Mouse (Mus musculus) limb, embryonic 12.5 days (tissue): ENCODE data around the gene Farp1. TPM values are rescaled to one million over a fixed set of nuclear protein-coding genes. Genes with fewer than 3 reads are reported as not detected.

Source experiments
- ATAC-seq: fragments of 200-750 bp; cut with Nextera tagmentation; 2 replicates; pipeline ENCODE4 v1.8.0; 2017; ENCODE audit warnings: low read depth, moderate TSS enrichment; ENCODE audit not compliant: insufficient number of reproducible peaks, insufficient read depth, low FRiP score, low TSS enrichment
- H3K27ac ChIP-seq: fragments of 300-500 bp; sonication (generic); 2 replicates; pipeline ENCODE4 v1.5.1; 2016; ENCODE audit warnings: mild to moderate bottlenecking, moderate library complexity
- H3K27me3 ChIP-seq: fragments of 300-500 bp; sonication (generic); 2 replicates; pipeline ENCODE4 v1.6.1; 2016; ENCODE audit warnings: mild to moderate bottlenecking, moderate library complexity
- H3K36me3 ChIP-seq: fragments of 300-500 bp; sonication (generic); 2 replicates; pipeline ENCODE4 v1.6.1; 2016; ENCODE audit warnings: mild to moderate bottlenecking, moderate library complexity
- H3K4me1 ChIP-seq: fragments of 300-500 bp; sonication (generic); replicated peaks from 2 replicates; pipeline ENCODE4 v1.6.1; 2016
- H3K4me2 ChIP-seq: fragments of 300-500 bp; sonication (generic); 2 replicates; pipeline ENCODE4 v1.6.1; 2016; ENCODE audit warnings: mild to moderate bottlenecking, moderate library complexity
- H3K4me3 ChIP-seq: fragments of 300-500 bp; sonication (generic); replicated peaks from 2 replicates; pipeline ENCODE4 v1.5.1; 2016; ENCODE audit warnings: mild to moderate bottlenecking
- H3K9ac ChIP-seq: fragments of 300-500 bp; sonication (generic); replicated peaks from 2 replicates; pipeline ENCODE4 v1.6.1; 2016; ENCODE audit warnings: mild to moderate bottlenecking, moderate library complexity
- H3K9me3 ChIP-seq: fragments of 300-500 bp; sonication (generic); 2 replicates; pipeline ENCODE4 v1.6.1; 2016; ENCODE audit warnings: mild to moderate bottlenecking, moderate library complexity
- WGBS: fragments of 180-500 bp; shearing (Covaris S2); methylation state at CpG from one replicate; pipeline ENCODE4 v1.1.7; 2016; 5-methylcytosine and 5-hydroxymethylcytosine counted together
- polyA plus RNA-seq: library from polyadenylated mRNA; unstranded; fragments of >200 nt; fragmentation: Nextera tagmentation; extraction: Ambion mirVana; gene quantifications from 2 replicates; pipeline ENCODE4 v1.2.1, GENCODE M21; 2016

Farp1 gene
- polyA plus RNA-seq, 1 experiment from 2014 or later: 58.2 TPM

DNA sequence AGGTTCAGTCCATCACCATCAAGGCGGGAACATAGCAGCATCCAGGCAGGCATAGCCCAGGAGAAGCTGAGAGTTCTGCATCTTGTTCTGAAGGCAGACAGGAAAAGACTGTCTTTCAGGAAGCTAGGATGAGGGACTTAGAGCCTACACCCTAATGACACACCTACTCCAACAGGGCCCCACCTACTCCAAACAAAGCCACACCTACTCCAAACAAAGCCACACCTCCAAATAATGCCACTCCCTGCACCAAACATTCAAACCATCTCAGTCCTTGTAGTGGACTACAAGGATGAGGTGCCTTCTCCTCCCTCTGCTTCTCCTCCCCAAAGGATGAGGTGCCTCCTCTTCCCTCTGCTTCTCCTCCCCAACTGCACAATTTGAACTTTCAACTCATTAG is 23.5 kb downstream of the Farp1 start:
- peaks cover 9% of the 10 kb centered on the region; the same call in 1 of the 2 replicates for H3K36me3 ChIP-seq
- H3K9ac ChIP-seq: no peak overlapping the region
- no peak overlapping the region for H3K4me3 ChIP-seq
- no peak overlapping the region for H3K27ac ChIP-seq
- H3K4me1 ChIP-seq: peaks cover 90% of the 10 kb centered on the region
- ATAC-seq: no peak
- WGBS: 100% methylated on average over 1 of the region's 1 CpGs
- H3K4me2 ChIP-seq: no peak overlapping the region
- no peaks in the 10 kb centered on the region for H3K9me3 ChIP-seq
- H3K27me3 ChIP-seq: no peaks in the 10 kb centered on the region

GRCm38 (mm10) chr14:121059266-121059665 is 24.3 kb downstream of the Farp1 start:
- Histone ChIP-seq H3K9me3 (no peaks in the 10 kb centered on the region), H3K4me2 (no peak overlapping the region), H3K9ac (no peak overlapping the region), H3K4me3 (no peak overlapping the region), H3K27me3 (no peaks in the 10 kb centered on the region), H3K36me3 (peaks cover 9% of the 10 kb centered on the region; the same call in 1 of the 2 replicates), H3K4me1 (peaks cover 87% of the 10 kb centered on the region), H3K27ac (no peak overlapping the region)
- ATAC-seq: peak; percentile 37; the same call in 1 of the 2 replicates
- 41% methylated on average over 10 of the region's 10 CpGs for WGBS

DNA sequence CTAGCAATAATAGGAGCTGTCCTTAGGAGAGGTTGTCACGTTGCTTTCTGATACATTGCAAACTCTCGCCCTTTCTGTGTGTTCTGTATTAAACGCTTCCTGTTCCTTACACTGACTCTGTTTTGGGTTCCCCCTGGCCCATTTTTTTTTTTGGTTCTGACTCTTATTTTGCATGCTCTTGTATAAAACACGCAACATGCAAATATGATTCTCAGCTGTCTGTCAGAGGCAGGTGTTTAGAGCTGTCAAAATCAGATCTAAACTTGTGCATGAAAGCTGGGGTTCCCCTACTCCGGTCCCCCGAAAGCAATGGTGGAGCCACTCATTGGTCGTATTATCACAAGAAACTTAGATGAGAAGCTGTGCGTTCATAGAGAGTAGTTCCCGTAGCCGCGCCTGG is 25.5 kb downstream of the Farp1 start:
- Histone ChIP-seq H3K36me3 (peaks cover 11% of the 10 kb centered on the region), H3K9me3 (no peaks in the 10 kb centered on the region), H3K9ac (no peak overlapping the region), H3K4me1 (peaks cover 75% of the 10 kb centered on the region), H3K27ac (no peak overlapping the region), H3K27me3 (no peaks in the 10 kb centered on the region), H3K4me2 (no peak overlapping the region), H3K4me3 (no peak overlapping the region)
- WGBS: 71% methylated on average over 11 of the region's 11 CpGs
- no peak for ATAC-seq

DNA sequence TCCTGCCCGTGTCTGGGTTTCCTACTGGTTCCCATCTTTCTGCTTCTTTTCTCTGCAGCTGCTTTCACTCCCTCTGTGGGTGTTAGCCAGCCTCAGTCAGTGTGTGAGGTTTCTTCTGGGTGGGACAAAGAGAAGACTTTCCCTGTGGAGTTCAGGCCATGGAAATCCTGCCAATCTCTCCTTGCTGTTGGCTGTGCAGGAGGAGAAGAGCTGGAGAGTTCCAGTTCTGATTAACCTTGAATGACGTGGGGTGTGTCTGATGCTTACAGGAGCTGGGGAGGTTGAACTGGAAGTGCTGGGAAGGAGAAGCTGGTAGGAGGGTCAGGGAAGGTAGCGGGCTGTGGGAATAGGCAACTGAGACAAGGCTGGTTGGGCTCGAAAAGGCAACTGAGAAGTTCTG is 26.7 kb downstream of the Farp1 start:
- Histone ChIP-seq H3K4me2 (no peak overlapping the region), H3K27ac (peak overlapping the region; percentile 79; the same call in 1 of the 2 replicates), H3K4me1 (peaks cover 64% of the 10 kb centered on the region), H3K36me3 (peaks cover 18% of the 10 kb centered on the region), H3K4me3 (no peak overlapping the region), H3K27me3 (no peaks in the 10 kb centered on the region), H3K9me3 (0 out of 2 replicates have a peak, but pooled peaks cover 5% of the 10 kb centered on the region), H3K9ac (no peak overlapping the region)
- WGBS: 60% methylated on average over 4 of the region's 4 CpGs
- ATAC-seq: no peak

DNA sequence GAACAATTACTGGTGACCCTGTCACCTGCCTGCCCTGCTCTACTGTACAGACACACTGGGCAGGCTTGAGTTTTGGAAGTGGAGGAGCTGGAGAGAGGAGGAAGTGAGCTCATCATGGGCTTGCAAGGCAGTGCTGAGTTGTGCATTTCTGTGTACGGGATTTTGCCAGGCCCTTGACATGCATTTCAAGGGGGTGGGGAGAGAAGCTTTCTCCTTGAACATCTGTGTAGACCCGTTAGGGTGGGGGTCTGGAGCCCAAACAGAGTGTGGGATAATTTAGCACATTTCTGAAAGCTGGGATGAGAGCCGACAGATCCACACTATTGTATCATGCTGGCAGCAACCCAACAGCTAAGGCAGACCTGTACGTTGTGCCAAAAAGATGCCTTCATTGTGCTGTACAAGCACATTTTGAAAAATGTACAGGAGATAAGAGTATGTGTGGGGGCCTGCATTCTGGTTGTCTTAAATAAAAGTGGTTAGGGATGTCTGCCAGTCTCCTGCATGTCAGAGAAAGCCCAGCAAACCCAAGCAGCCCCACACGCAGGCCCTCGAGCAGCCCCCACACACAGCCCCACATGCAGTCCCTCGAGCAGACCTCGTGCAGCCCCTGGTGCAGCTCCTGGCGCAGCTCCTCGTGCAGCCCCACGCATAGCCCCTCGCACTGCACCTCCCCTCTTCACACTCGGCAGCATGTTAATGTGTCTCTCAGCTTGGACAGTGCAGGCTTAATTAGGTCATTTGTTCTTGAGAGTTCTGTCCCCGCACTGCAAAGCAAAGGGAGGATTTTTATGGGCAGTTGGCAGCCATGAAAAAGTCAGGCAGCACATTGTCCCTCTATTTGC is 27.5 kb downstream of the Farp1 start:
- no peak overlapping the region for H3K4me3 ChIP-seq
- ATAC-seq: no peak
- H3K9me3 ChIP-seq: 0 out of 2 replicates have a peak, but pooled peaks cover 5% of the 10 kb centered on the region
- H3K27me3 ChIP-seq: no peaks in the 10 kb centered on the region
- H3K9ac ChIP-seq: no peak overlapping the region
- H3K4me1 ChIP-seq: peaks cover 63% of the 10 kb centered on the region
- peaks cover 18% of the 10 kb centered on the region for H3K36me3 ChIP-seq
- peak overlapping the region; percentile 13; the same call in 1 of the 2 replicates for H3K4me2 ChIP-seq
- peak overlapping the region; percentile 79 for H3K27ac ChIP-seq
- WGBS: 15% methylated on average over 14 of the region's 14 CpGs

DNA sequence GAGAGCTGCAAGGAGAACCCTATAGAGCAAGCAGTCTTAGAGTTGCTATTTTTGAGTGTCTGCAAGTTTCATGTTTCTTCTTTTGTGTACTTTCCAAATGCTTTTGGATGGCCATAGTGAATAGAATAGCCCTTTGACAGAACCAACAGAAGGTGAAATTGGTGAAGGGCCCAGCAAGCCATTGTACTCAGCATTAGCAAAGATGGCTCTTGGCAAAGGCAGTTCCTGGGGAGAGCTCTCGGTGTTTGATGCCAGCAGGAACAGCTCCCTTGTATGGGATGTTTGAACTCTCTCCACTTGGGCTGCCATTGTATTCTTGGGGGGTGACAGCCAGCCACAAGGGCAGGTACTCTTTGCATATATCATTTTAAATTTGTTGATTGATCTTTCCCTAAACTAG is 29.7 kb downstream of the Farp1 start:
- no peak overlapping the region for H3K4me2 ChIP-seq
- H3K4me3 ChIP-seq: no peak overlapping the region
- peaks cover 41% of the 10 kb centered on the region for H3K4me1 ChIP-seq
- no peak overlapping the region for H3K27ac ChIP-seq
- peaks cover 8% of the 10 kb centered on the region for H3K36me3 ChIP-seq
- H3K27me3 ChIP-seq: no peaks in the 10 kb centered on the region
- WGBS: 88% methylated on average over 1 of the region's 1 CpGs
- no peak overlapping the region for H3K9ac ChIP-seq
- ATAC-seq: no peak
- 0 out of 2 replicates have a peak, but pooled peaks cover 5% of the 10 kb centered on the region for H3K9me3 ChIP-seq

- WGBS: 94% methylated on average over 5 of the region's 5 CpGs
- H3K36me3 ChIP-seq: peaks cover 38% of the 10 kb centered on the region
Observed at GRCm38 (mm10) chr14:121073093-121073866, 38.3 kb downstream of the Farp1 start.

DNA sequence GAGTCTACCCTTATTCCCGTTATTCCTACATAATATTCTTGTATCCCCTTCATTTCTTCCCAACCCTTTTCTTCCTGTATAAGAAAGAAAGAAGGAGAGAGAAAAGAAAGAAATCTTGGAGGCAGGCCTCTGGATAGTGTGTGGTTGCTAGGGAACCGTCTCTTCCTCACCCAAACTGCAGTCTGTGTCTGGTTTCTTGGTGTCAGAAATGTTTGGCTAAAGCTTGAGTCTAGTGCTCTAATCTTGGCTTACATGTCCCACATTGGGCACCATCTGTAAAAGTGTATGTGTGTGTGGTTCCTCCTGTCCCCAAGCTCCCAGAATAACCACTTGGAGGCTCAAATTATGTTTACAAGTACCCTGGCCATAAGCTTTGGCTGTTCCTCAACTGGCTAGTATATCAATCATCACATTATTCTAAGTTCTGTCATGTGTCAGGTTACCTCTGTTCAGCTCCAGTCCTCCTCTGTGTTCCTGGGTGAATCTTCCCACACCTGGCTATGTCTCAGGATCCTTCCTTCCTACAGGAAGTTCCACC is 39.3 kb downstream of the Farp1 start:
- Histone ChIP-seq H3K27ac (no peak overlapping the region), H3K4me2 (no peak overlapping the region), H3K4me3 (no peak overlapping the region), H3K9ac (no peak overlapping the region), H3K4me1 (0 out of 2 replicates have a peak, but pooled peaks cover 3% of the 10 kb centered on the region), H3K9me3 (no peaks in the 10 kb centered on the region), H3K36me3 (peaks cover 46% of the 10 kb centered on the region), H3K27me3 (no peaks in the 10 kb centered on the region)
- WGBS: 96% methylated on average over 2 of the region's 2 CpGs
- ATAC-seq: no peak

More at GRCm38 (mm10) chr14:121073093-121073866, 38.3 kb downstream of the Farp1 start:
- H3K27ac ChIP-seq: no peak overlapping the region
- no peaks in the 10 kb centered on the region for H3K9me3 ChIP-seq
- 0 out of 2 replicates have a peak, but pooled peaks cover 3% of the 10 kb centered on the region for H3K4me1 ChIP-seq
- no peaks in the 10 kb centered on the region for H3K27me3 ChIP-seq
- no peak overlapping the region for H3K9ac ChIP-seq
- no peak overlapping the region for H3K4me2 ChIP-seq
- H3K4me3 ChIP-seq: no peak overlapping the region
- no peak for ATAC-seq

- no peak overlapping the region for H3K27ac ChIP-seq
- no peak overlapping the region for H3K4me3 ChIP-seq
- H3K4me1 ChIP-seq: 0 out of 2 replicates have a peak, but pooled peaks cover 9% of the 10 kb centered on the region
- H3K27me3 ChIP-seq: no peaks in the 10 kb centered on the region
- H3K4me2 ChIP-seq: no peak overlapping the region
- peaks cover 50% of the 10 kb centered on the region for H3K36me3 ChIP-seq
- H3K9ac ChIP-seq: no peak overlapping the region
- ATAC-seq: no peak
- 60% methylated on average over 5 of the region's 5 CpGs for WGBS
- no peaks in the 10 kb centered on the region for H3K9me3 ChIP-seq
Observed at GRCm38 (mm10) chr14:121080739-121081138, 45.7 kb downstream of the Farp1 start.

DNA sequence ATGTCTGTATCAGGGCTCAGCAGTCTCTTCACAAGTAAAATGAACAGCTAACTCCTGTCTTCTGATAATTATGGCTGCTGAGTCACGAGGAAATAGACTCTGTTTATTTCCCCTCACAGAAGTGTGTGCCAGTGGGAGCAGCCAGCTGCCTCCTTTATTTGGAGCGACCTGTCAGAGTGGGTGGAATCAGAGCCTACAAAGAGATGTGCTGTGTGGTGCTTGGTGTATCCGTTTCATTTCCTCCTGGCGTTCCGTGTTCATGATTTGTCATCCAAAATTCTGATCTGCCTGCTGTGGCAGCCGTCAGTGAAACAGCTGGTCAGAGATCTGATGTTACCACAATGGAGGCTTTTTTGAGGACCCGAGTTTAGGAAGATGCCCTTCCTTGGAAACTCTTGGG is 47.3 kb downstream of the Farp1 start:
- Histone ChIP-seq H3K36me3 (peaks cover 60% of the 10 kb centered on the region), H3K4me3 (no peak overlapping the region), H3K4me1 (0 out of 2 replicates have a peak, but pooled peaks cover 9% of the 10 kb centered on the region), H3K4me2 (no peak overlapping the region), H3K9ac (no peak overlapping the region), H3K9me3 (no peaks in the 10 kb centered on the region), H3K27me3 (no peaks in the 10 kb centered on the region), H3K27ac (no peak overlapping the region)
- WGBS: 64% methylated on average over 7 of the region's 7 CpGs
- no peak for ATAC-seq

- Histone ChIP-seq H3K36me3 (peaks cover 62% of the 10 kb centered on the region), H3K4me3 (no peak overlapping the region), H3K9ac (no peak overlapping the region), H3K4me1 (0 out of 2 replicates have a peak, but pooled peaks cover 9% of the 10 kb centered on the region), H3K27me3 (no peaks in the 10 kb centered on the region), H3K9me3 (no peaks in the 10 kb centered on the region), H3K4me2 (no peak overlapping the region), H3K27ac (no peak overlapping the region)
- no peak for ATAC-seq
- WGBS: 75% methylated on average over 2 of the region's 2 CpGs
Observed at GRCm38 (mm10) chr14:121082793-121083192, 47.8 kb downstream of the Farp1 start.
